Mouse (Mus musculus): ENCODE measurements around the gene Osbpl2. TPM values are rescaled to one million over a fixed set of nuclear protein-coding genes. Genes with fewer than 3 reads are reported as not detected.

The Osbpl2 gene
- 37.1 and 38.2 TPM in 2 replicates for polyA plus RNA-seq (2014; fragmentation: Nextera tagmentation; extraction: Ambion mirVana)

- Histone ChIP-seq H3K4me1 (ENCODE audit: control insufficient read depth, insufficient read depth, low read length) (peaks cover 23% of the 10 kb centered on the region), H3K36me3 (ENCODE audit: control insufficient read depth, insufficient read depth, low read length) (no peaks in the 10 kb centered on the region), H3K9me3 (ENCODE audit: control insufficient read depth, low read depth, low read length) (no peaks in the 10 kb centered on the region), H3K4me2 (replicated peaks; ENCODE audit: low read depth, low read length) (peak within 1 kb of the TSS; percentile 73), H3K4me3 (ENCODE audit: low read depth, low read length) (peak within 1 kb of the TSS; percentile 86), H3K27me3 (ENCODE audit: control insufficient read depth, insufficient read depth, low read length) (no peaks in the 10 kb centered on the region), H3K27ac (ENCODE audit: low read length) (peak within 1 kb of the TSS; percentile 62; the same call in 1 of the 2 replicates), H3K9ac (replicated peaks; ENCODE audit: low read depth, low read length) (peak within 1 kb of the TSS; percentile 55)
- peak; percentile 99 for ATAC-seq (ENCODE audit: insufficient number of reproducible peaks, insufficient read depth, low FRiP score, low read depth)
- under 1% methylated on average over 52 of the region's 55 CpGs for WGBS
These were observed at the start of gene Osbpl2 for GRCm38 (mm10) chr2:180118661-180119438. Osbpl2 (plus strand) TSS chr2:180119306.

- H3K27me3 ChIP-seq (ENCODE audit: control insufficient read depth, insufficient read depth, low read length): no peaks in the 10 kb centered on the region
- ATAC-seq (ENCODE audit: insufficient number of reproducible peaks, insufficient read depth, low FRiP score, low read depth): peak; percentile 29; the same call in 1 of the 2 replicates
- WGBS: 34% methylated on average over 20 of the region's 20 CpGs
- no peaks in the 10 kb centered on the region for H3K9me3 ChIP-seq (ENCODE audit: control insufficient read depth, low read depth, low read length)
- H3K36me3 ChIP-seq (ENCODE audit: control insufficient read depth, insufficient read depth, low read length): peaks cover 3% of the 10 kb centered on the region; the same call in 1 of the 2 replicates
- peak overlapping the region; percentile 63 for H3K4me3 ChIP-seq (ENCODE audit: low read depth, low read length)
- peak overlapping the region; percentile 62 for H3K4me2 ChIP-seq (replicated peaks; ENCODE audit: low read depth, low read length)
- peak overlapping the region; percentile 28; the same call in 1 of the 2 replicates for H3K9ac ChIP-seq (replicated peaks; ENCODE audit: low read depth, low read length)
- peaks cover 8% of the 10 kb centered on the region; the same call in 1 of the 2 replicates for H3K4me1 ChIP-seq (ENCODE audit: control insufficient read depth, insufficient read depth, low read length)
- H3K27ac ChIP-seq (ENCODE audit: low read length): no peak overlapping the region; the same call in 1 of the 2 replicates
These were observed 49.2 kb upstream of the Osbpl2 start for GRCm38 (mm10) chr2:180069770-180070480.

GRCm38 (mm10) chr2:180070481-180071453, 48.3 kb upstream of the Osbpl2 start, which contains the start of gene Mtg2:
Mtg2 (plus strand) TSS chr2:180070588.
- ATAC-seq (ENCODE audit: insufficient number of reproducible peaks, insufficient read depth, low FRiP score, low read depth): peak; percentile 96

GRCm38 (mm10) chr2:180071671-180072070, 47.4 kb upstream of the Osbpl2 start:
- 83% methylated on average over 2 of the region's 2 CpGs for whole genome bisulfite sequencing
- Histone ChIP-seq H3K27ac (ENCODE audit: low read length) (no peak overlapping the region), H3K4me3 (ENCODE audit: low read depth, low read length) (no peak overlapping the region), H3K36me3 (ENCODE audit: control insufficient read depth, insufficient read depth, low read length) (peaks cover 3% of the 10 kb centered on the region; the same call in 1 of the 2 replicates), H3K27me3 (ENCODE audit: control insufficient read depth, insufficient read depth, low read length) (no peaks in the 10 kb centered on the region), H3K9me3 (ENCODE audit: control insufficient read depth, low read depth, low read length) (no peaks in the 10 kb centered on the region), H3K4me2 (replicated peaks; ENCODE audit: low read depth, low read length) (peak overlapping the region; percentile 62; the same call in 1 of the 2 replicates), H3K4me1 (ENCODE audit: control insufficient read depth, insufficient read depth, low read length) (peaks cover 8% of the 10 kb centered on the region; the same call in 1 of the 2 replicates), H3K9ac (replicated peaks; ENCODE audit: low read depth, low read length) (no peak overlapping the region)
- ATAC-seq (ENCODE audit: insufficient number of reproducible peaks, insufficient read depth, low FRiP score, low read depth): no peak

More at GRCm38 (mm10) chr2:180070481-180071453, 48.3 kb upstream of the Osbpl2 start, which contains the start of gene Mtg2:
- Histone ChIP-seq H3K27me3 (ENCODE audit: control insufficient read depth, insufficient read depth, low read length) (no peaks in the 10 kb centered on the region), H3K4me1 (ENCODE audit: control insufficient read depth, insufficient read depth, low read length) (peaks cover 8% of the 10 kb centered on the region; the same call in 1 of the 2 replicates), H3K9ac (replicated peaks; ENCODE audit: low read depth, low read length) (peak within 1 kb of the TSS; percentile 49), H3K4me2 (replicated peaks; ENCODE audit: low read depth, low read length) (peak within 1 kb of the TSS; percentile 62), H3K27ac (ENCODE audit: low read length) (peak within 1 kb of the TSS; percentile 52; the same call in 1 of the 2 replicates), H3K4me3 (ENCODE audit: low read depth, low read length) (peak within 1 kb of the TSS; percentile 63), H3K36me3 (ENCODE audit: control insufficient read depth, insufficient read depth, low read length) (peaks cover 3% of the 10 kb centered on the region; the same call in 1 of the 2 replicates), H3K9me3 (ENCODE audit: control insufficient read depth, low read depth, low read length) (no peaks in the 10 kb centered on the region)
- WGBS: 5% methylated on average over 58 of the region's 58 CpGs

- Histone ChIP-seq H3K27ac (ENCODE audit: low read length) (no peak overlapping the region), H3K4me2 (replicated peaks; ENCODE audit: low read depth, low read length) (no peak overlapping the region), H3K9me3 (ENCODE audit: control insufficient read depth, low read depth, low read length) (no peaks in the 10 kb centered on the region), H3K9ac (replicated peaks; ENCODE audit: low read depth, low read length) (no peak overlapping the region), H3K4me1 (ENCODE audit: control insufficient read depth, insufficient read depth, low read length) (peaks cover 8% of the 10 kb centered on the region; the same call in 1 of the 2 replicates), H3K27me3 (ENCODE audit: control insufficient read depth, insufficient read depth, low read length) (no peaks in the 10 kb centered on the region), H3K4me3 (ENCODE audit: low read depth, low read length) (no peak overlapping the region), H3K36me3 (ENCODE audit: control insufficient read depth, insufficient read depth, low read length) (no peaks in the 10 kb centered on the region; the same call in 1 of the 2 replicates)
- 89% methylated on average over 7 of the region's 7 CpGs for WGBS
- no peak for ATAC-seq (ENCODE audit: insufficient number of reproducible peaks, insufficient read depth, low FRiP score, low read depth)
These were observed 46.2 kb upstream of the Osbpl2 start for GRCm38 (mm10) chr2:180072886-180073285.

GRCm38 (mm10) chr2:180077622-180078021, 41.5 kb upstream of the Osbpl2 start:
- H3K9me3 ChIP-seq (ENCODE audit: control insufficient read depth, low read depth, low read length): no peaks in the 10 kb centered on the region
- no peak overlapping the region for H3K9ac ChIP-seq (replicated peaks; ENCODE audit: low read depth, low read length)
- 65% methylated on average over 3 of the region's 3 CpGs for WGBS
- H3K36me3 ChIP-seq (ENCODE audit: control insufficient read depth, insufficient read depth, low read length): no peaks in the 10 kb centered on the region; the same call in 1 of the 2 replicates
- no peak overlapping the region for H3K27ac ChIP-seq (ENCODE audit: low read length)
- no peaks in the 10 kb centered on the region for H3K27me3 ChIP-seq (ENCODE audit: control insufficient read depth, insufficient read depth, low read length)
- no peak overlapping the region for H3K4me3 ChIP-seq (ENCODE audit: low read depth, low read length)
- no peaks in the 10 kb centered on the region for H3K4me1 ChIP-seq (ENCODE audit: control insufficient read depth, insufficient read depth, low read length)
- no peak for ATAC-seq (ENCODE audit: insufficient number of reproducible peaks, insufficient read depth, low FRiP score, low read depth)
- H3K4me2 ChIP-seq (replicated peaks; ENCODE audit: low read depth, low read length): no peak overlapping the region

- H3K4me1 ChIP-seq (ENCODE audit: control insufficient read depth, insufficient read depth, low read length): no peaks in the 10 kb centered on the region
- 76% methylated on average over 8 of the region's 8 CpGs for WGBS
- no peak overlapping the region for H3K4me2 ChIP-seq (replicated peaks; ENCODE audit: low read depth, low read length)
- no peak overlapping the region for H3K27ac ChIP-seq (ENCODE audit: low read length)
- no peaks in the 10 kb centered on the region for H3K27me3 ChIP-seq (ENCODE audit: control insufficient read depth, insufficient read depth, low read length)
- H3K36me3 ChIP-seq (ENCODE audit: control insufficient read depth, insufficient read depth, low read length): no peaks in the 10 kb centered on the region; the same call in 1 of the 2 replicates
- H3K9ac ChIP-seq (replicated peaks; ENCODE audit: low read depth, low read length): no peak overlapping the region
- no peak overlapping the region for H3K4me3 ChIP-seq (ENCODE audit: low read depth, low read length)
- H3K9me3 ChIP-seq (ENCODE audit: control insufficient read depth, low read depth, low read length): no peaks in the 10 kb centered on the region
- ATAC-seq (ENCODE audit: insufficient number of reproducible peaks, insufficient read depth, low FRiP score, low read depth): no peak
These were observed 38.4 kb upstream of the Osbpl2 start for GRCm38 (mm10) chr2:180080680-180081079.

Data from stomach, embryonic 14.5 days (tissue).